Mouse (Mus musculus) neutrophil, adult 59 days (primary cell): ENCODE results near the gene Snrpa1. TPM values are rescaled to one million over a fixed set of nuclear protein-coding genes. Genes with fewer than 3 reads are reported as not detected.

Source experiments
- total RNA-seq, 2 experiments: library from RNA; stranded (reverse); gene quantifications; 1 replicate in 1 of 2; 2 replicates in 1 of 2; pipeline ENCODE4 v1.2.4; 2023

The Snrpa1 gene
- 10 to 100 TPM; 26.0 to 27.7 TPM for total RNA-seq

GRCm38 (mm10) chr7:66058703-66059102 is at the start of gene Snrpa1:
TSS of gene Snrpa1 (plus strand) at chr7:66059003.

GRCm38 (mm10) chr7:66043552-66044459 is 15.0 kb upstream of the Snrpa1 start, which contains the start of gene Gm45213:
TSS of gene Gm45213 (plus strand) at chr7:66043602.

GRCm38 (mm10) chr7:66079364-66080230 is 20.8 kb downstream of the Snrpa1 start, which contains the start of gene Selenos:
TSS of gene Selenos (plus strand) at chr7:66079649.

GRCm38 (mm10) chr7:66108961-66109854 is 50.4 kb downstream of the Snrpa1 start, which contains the start of gene Chsy1:
TSS of gene Chsy1 (plus strand) at chr7:66109515.

Other genes starting within 250 kb of the Snrpa1 start
- under 1 TPM; 0.20 to 0.27 TPM for gene Pcsk6, start 197.3 kb upstream of the Snrpa1 start, total RNA-seq
- gene Gm45213, start 15.4 kb upstream of the Snrpa1 start, total RNA-seq, result not detected
- gene Selenos, start 20.6 kb downstream of the Snrpa1 start, total RNA-seq, result 10 to 100 TPM; 27.2 to 34.7 TPM
- 10 to 100 TPM; 43.9 to 46.7 TPM for gene Chsy1, start 50.5 kb downstream of the Snrpa1 start, total RNA-seq